Mouse (Mus musculus): ENCODE measurements around the gene Ncapg2. TPM values are rescaled to one million over a fixed set of nuclear protein-coding genes. Genes with fewer than 3 reads are reported as not detected.
A peak's percentile ranks its signal among the peaks of the same experiment; 100 is the strongest.

Gene Ncapg2
- polyA plus RNA-seq, 1 experiment from 2014 or later: 12.7 TPM

- Histone ChIP-seq H3K9me3 (ENCODE audit: control insufficient read depth, low read length) (no peaks in the 10 kb centered on the region), H3K4me3 (replicated peaks; ENCODE audit: low read depth, low read length) (peak within 1 kb of the TSS; percentile 74), H3K27ac (replicated peaks; ENCODE audit: low read depth, low read length) (peak within 1 kb of the TSS; percentile 93), H3K27me3 (ENCODE audit: control insufficient read depth, insufficient read depth, low read length) (no peaks in the 10 kb centered on the region), H3K36me3 (ENCODE audit: control insufficient read depth, insufficient read depth, low read length) (no peaks in the 10 kb centered on the region), H3K4me2 (ENCODE audit: low read length) (peak within 1 kb of the TSS; percentile 83), H3K4me1 (ENCODE audit: control insufficient read depth, insufficient read depth, low read length) (peaks cover 11% of the 10 kb centered on the region; the same call in 1 of the 2 replicates), H3K9ac (replicated peaks; ENCODE audit: low read length) (peak within 1 kb of the TSS; percentile 89)
- under 1% methylated on average over 84 of the region's 86 CpGs for WGBS
- peak; percentile 90 for ATAC-seq (ENCODE audit: low FRiP score, low TSS enrichment)
- DNase-seq: peak; percentile 90
Measured at GRCm38 (mm10) chr12:116485591-116486403, 80.6 kb downstream of the Ncapg2 start, which contains the start of gene Ptprn2. Gene Ptprn2 (plus strand): TSS chr12:116485720.

- Histone ChIP-seq H3K36me3 (ENCODE audit: control insufficient read depth, insufficient read depth, low read length) (no peaks in the 10 kb centered on the region), H3K4me1 (ENCODE audit: control insufficient read depth, insufficient read depth, low read length) (peaks cover 11% of the 10 kb centered on the region; the same call in 1 of the 2 replicates), H3K4me3 (replicated peaks; ENCODE audit: low read depth, low read length) (peak overlapping the region; percentile 74), H3K9me3 (ENCODE audit: control insufficient read depth, low read length) (no peaks in the 10 kb centered on the region), H3K27me3 (ENCODE audit: control insufficient read depth, insufficient read depth, low read length) (no peaks in the 10 kb centered on the region), H3K9ac (replicated peaks; ENCODE audit: low read length) (peak overlapping the region; percentile 89), H3K27ac (replicated peaks; ENCODE audit: low read depth, low read length) (peak overlapping the region; percentile 93), H3K4me2 (ENCODE audit: low read length) (peak overlapping the region; percentile 83)
- ATAC-seq (ENCODE audit: low FRiP score, low TSS enrichment): no peak
- DNase-seq: no peak
- under 1% methylated on average over 10 of the region's 10 CpGs for WGBS
Measured at GRCm38 (mm10) chr12:116486404-116486730, 81.2 kb downstream of the Ncapg2 start.

- H3K9me3 ChIP-seq (ENCODE audit: control insufficient read depth, low read length): no peaks in the 10 kb centered on the region
- 67% methylated on average over 8 of the region's 8 CpGs for WGBS
- DNase-seq (no peak), ATAC-seq (ENCODE audit: low FRiP score, low TSS enrichment) (no peak)
- no peaks in the 10 kb centered on the region for H3K27me3 ChIP-seq (ENCODE audit: control insufficient read depth, insufficient read depth, low read length)
- H3K36me3 ChIP-seq (ENCODE audit: control insufficient read depth, insufficient read depth, low read length): no peaks in the 10 kb centered on the region
- no peak overlapping the region for H3K27ac ChIP-seq (replicated peaks; ENCODE audit: low read depth, low read length)
- no peak overlapping the region for H3K4me2 ChIP-seq (ENCODE audit: low read length)
- no peak overlapping the region for H3K9ac ChIP-seq (replicated peaks; ENCODE audit: low read length)
- peaks cover 11% of the 10 kb centered on the region; the same call in 1 of the 2 replicates for H3K4me1 ChIP-seq (ENCODE audit: control insufficient read depth, insufficient read depth, low read length)
- no peak overlapping the region for H3K4me3 ChIP-seq (replicated peaks; ENCODE audit: low read depth, low read length)
Measured at GRCm38 (mm10) chr12:116488836-116489235, 83.6 kb downstream of the Ncapg2 start.

- DNase-seq (no peak), ATAC-seq (ENCODE audit: low FRiP score, low TSS enrichment) (no peak)
- Histone ChIP-seq H3K4me1 (ENCODE audit: control insufficient read depth, insufficient read depth, low read length) (peaks cover 11% of the 10 kb centered on the region; the same call in 1 of the 2 replicates), H3K9me3 (ENCODE audit: control insufficient read depth, low read length) (no peaks in the 10 kb centered on the region), H3K4me2 (ENCODE audit: low read length) (no peak overlapping the region), H3K9ac (replicated peaks; ENCODE audit: low read length) (no peak overlapping the region), H3K36me3 (ENCODE audit: control insufficient read depth, insufficient read depth, low read length) (no peaks in the 10 kb centered on the region), H3K27me3 (ENCODE audit: control insufficient read depth, insufficient read depth, low read length) (no peaks in the 10 kb centered on the region), H3K4me3 (replicated peaks; ENCODE audit: low read depth, low read length) (no peak overlapping the region), H3K27ac (replicated peaks; ENCODE audit: low read depth, low read length) (no peak overlapping the region)
- 96% methylated on average over 5 of the region's 5 CpGs for WGBS
Measured at GRCm38 (mm10) chr12:116490575-116491356, 85.6 kb downstream of the Ncapg2 start.

- H3K4me2 ChIP-seq (ENCODE audit: low read length): no peak overlapping the region
- no peaks in the 10 kb centered on the region for H3K36me3 ChIP-seq (ENCODE audit: control insufficient read depth, insufficient read depth, low read length)
- no peaks in the 10 kb centered on the region for H3K27me3 ChIP-seq (ENCODE audit: control insufficient read depth, insufficient read depth, low read length)
- no peak overlapping the region for H3K27ac ChIP-seq (replicated peaks; ENCODE audit: low read depth, low read length)
- ATAC-seq (ENCODE audit: low FRiP score, low TSS enrichment) (no peak), DNase-seq (no peak)
- H3K4me3 ChIP-seq (replicated peaks; ENCODE audit: low read depth, low read length): no peak overlapping the region
- H3K9ac ChIP-seq (replicated peaks; ENCODE audit: low read length): no peak overlapping the region
- no peaks in the 10 kb centered on the region for H3K9me3 ChIP-seq (ENCODE audit: control insufficient read depth, low read length)
- H3K4me1 ChIP-seq (ENCODE audit: control insufficient read depth, insufficient read depth, low read length): no peaks in the 10 kb centered on the region
Measured at GRCm38 (mm10) chr12:116498666-116499065, 93.5 kb downstream of the Ncapg2 start.

GRCm38 (mm10) chr12:116500652-116501051, 95.5 kb downstream of the Ncapg2 start:
- no peaks in the 10 kb centered on the region for H3K36me3 ChIP-seq (ENCODE audit: control insufficient read depth, insufficient read depth, low read length)
- no peak overlapping the region for H3K4me3 ChIP-seq (replicated peaks; ENCODE audit: low read depth, low read length)
- ATAC-seq (ENCODE audit: low FRiP score, low TSS enrichment) (no peak), DNase-seq (no peak)
- no peaks in the 10 kb centered on the region for H3K27me3 ChIP-seq (ENCODE audit: control insufficient read depth, insufficient read depth, low read length)
- no peak overlapping the region for H3K4me2 ChIP-seq (ENCODE audit: low read length)
- WGBS: 80% methylated on average over 11 of the region's 11 CpGs
- H3K4me1 ChIP-seq (ENCODE audit: control insufficient read depth, insufficient read depth, low read length): no peaks in the 10 kb centered on the region
- H3K27ac ChIP-seq (replicated peaks; ENCODE audit: low read depth, low read length): no peak overlapping the region
- H3K9ac ChIP-seq (replicated peaks; ENCODE audit: low read length): no peak overlapping the region
- no peaks in the 10 kb centered on the region for H3K9me3 ChIP-seq (ENCODE audit: control insufficient read depth, low read length)

- H3K4me3 ChIP-seq (replicated peaks; ENCODE audit: low read depth, low read length): no peak overlapping the region
- H3K9me3 ChIP-seq (ENCODE audit: control insufficient read depth, low read length): no peaks in the 10 kb centered on the region
- no peaks in the 10 kb centered on the region for H3K36me3 ChIP-seq (ENCODE audit: control insufficient read depth, insufficient read depth, low read length)
- ATAC-seq (ENCODE audit: low FRiP score, low TSS enrichment): no peak
- no peak overlapping the region for H3K27ac ChIP-seq (replicated peaks; ENCODE audit: low read depth, low read length)
- no peak overlapping the region for H3K4me2 ChIP-seq (ENCODE audit: low read length)
- H3K9ac ChIP-seq (replicated peaks; ENCODE audit: low read length): no peak overlapping the region
- DNase-seq: no peak
- no peaks in the 10 kb centered on the region for H3K27me3 ChIP-seq (ENCODE audit: control insufficient read depth, insufficient read depth, low read length)
- H3K4me1 ChIP-seq (ENCODE audit: control insufficient read depth, insufficient read depth, low read length): no peaks in the 10 kb centered on the region
- WGBS: 93% methylated on average over 1 of the region's 1 CpGs
Measured at GRCm38 (mm10) chr12:116512482-116512881, 107.3 kb downstream of the Ncapg2 start.

Measured in midbrain, embryonic 14.5 days (tissue).